ENCODE assay signal across 8 mouse cellular contexts in genomic region chr1:131981378-131982013, GRCm38 (mm10). TPM values are rescaled to one million over a fixed set of nuclear protein-coding genes. Genes with fewer than 3 reads are reported as not detected.
A peak's percentile ranks its signal among the peaks of the same experiment; 100 is the strongest.
DNase-seq lines count a peak whose midpoint lies in the region; ATAC-seq lines count a peak whose summit lies in the region.

No protein-coding gene starts in this region.

- no peak overlapping the region for H3K4me3 ChIP-seq in kidney, embryonic 16.5 days (ENCODE audit: low read length)
- H3K4me3 ChIP-seq in stomach, embryonic 15.5 days (replicated peaks): no peak overlapping the region

- peak; percentile 41 to 54 for DNase-seq in urinary bladder, adult 18-20 months (ENCODE audit: low spot score in 2 of 2)
- DNase-seq in urinary bladder, postnatal 10 days (ENCODE audit: low spot score): no peak
- peak; percentile 87 for DNase-seq in embryo, embryonic 11 days
- peak; percentile 68 for DNase-seq in heart, adult 8-10 months (ENCODE audit: low spot score)
- DNase-seq in liver: peak; percentile 79
- DNase-seq in naive thymus-derived CD4-positive, alpha-beta T cell, adult 2 months (ENCODE audit: low read depth): peak; percentile 79

- no peak overlapping the region for H3K27ac ChIP-seq in kidney, embryonic 16.5 days (ENCODE audit: low read length)
- no peak overlapping the region for H3K27ac ChIP-seq in stomach, embryonic 15.5 days

- H3K36me3 ChIP-seq in kidney, embryonic 16.5 days (ENCODE audit: insufficient read depth, low read length): no peaks in the 10 kb centered on the region
- H3K36me3 ChIP-seq in stomach, embryonic 15.5 days: no peaks in the 10 kb centered on the region

- no peak overlapping the region for H3K4me2 ChIP-seq in kidney, embryonic 16.5 days (replicated peaks; ENCODE audit: low read depth, low read length)
- no peak overlapping the region for H3K4me2 ChIP-seq in stomach, embryonic 15.5 days

- no peak overlapping the region for H3K9ac ChIP-seq in kidney, embryonic 16.5 days (replicated peaks; ENCODE audit: low read length)
- no peak overlapping the region for H3K9ac ChIP-seq in stomach, embryonic 15.5 days

- peak; percentile 40 for ATAC-seq in kidney, embryonic 16.5 days (ENCODE audit: low FRiP score, low TSS enrichment)
- ATAC-seq in stomach, embryonic 15.5 days (ENCODE audit: insufficient read depth, low FRiP score, low read depth): peak; percentile 40; the same call in 1 of the 2 replicates

- WGBS in kidney, embryonic 16.5 days: 56% methylated on average over 12 of the region's 12 CpGs
- 47% methylated on average over 12 of the region's 12 CpGs for WGBS in stomach, embryonic 15.5 days

- H3K27me3 ChIP-seq in kidney, embryonic 16.5 days (ENCODE audit: insufficient read depth, low read length): no peaks in the 10 kb centered on the region
- H3K27me3 ChIP-seq in stomach, embryonic 15.5 days (replicated peaks): no peaks in the 10 kb centered on the region

- H3K9me3 ChIP-seq in kidney, embryonic 16.5 days (ENCODE audit: low read length): no peaks in the 10 kb centered on the region
- H3K9me3 ChIP-seq in stomach, embryonic 15.5 days: no peaks in the 10 kb centered on the region

- H3K4me1 ChIP-seq in kidney, embryonic 16.5 days (ENCODE audit: insufficient read depth, low read length): no peaks in the 10 kb centered on the region
- no peaks in the 10 kb centered on the region for H3K4me1 ChIP-seq in stomach, embryonic 15.5 days

RNA-seq across cellular contexts. Expression of gene Slc45a3, which starts 18.7 kb away (rescaled TPM):
- total RNA-seq in heart, adult 8-10 months (2022): 1 to 10 TPM; 2.4 to 4.7 (median 3.3) TPM
- 8.6 and 9.7 TPM in 2 replicates for polyA plus RNA-seq in kidney, embryonic 16.5 days (2015; fragmentation: Nextera tagmentation; extraction: Ambion mirVana)
- polyA plus RNA-seq in stomach, embryonic 15.5 days (2015; fragmentation: Nextera tagmentation; extraction: Ambion mirVana): 5.5 and 6.0 TPM in 2 replicates

RNA-seq across cellular contexts. Expression of gene Elk4, which starts 25.9 kb away (rescaled TPM):
- total RNA-seq in heart, adult 8-10 months (2022): 10 to 100 TPM; 62.5 to 79.4 (median 76.0) TPM
- 19.0 and 23.2 TPM in 2 replicates for polyA plus RNA-seq in kidney, embryonic 16.5 days (2015; fragmentation: Nextera tagmentation; extraction: Ambion mirVana)
- 20.4 and 24.4 TPM in 2 replicates for polyA plus RNA-seq in stomach, embryonic 15.5 days (2015; fragmentation: Nextera tagmentation; extraction: Ambion mirVana)
